Mouse (Mus musculus): ENCODE measurements around the gene Me3.
"Not testable (repeated sequence)": the region's sequence is repeated elsewhere in the genome, so short reads cannot be mapped to it uniquely, and the experiment has no call there.

Me3 gene

GRCm38 (mm10) chr7:89730514-89730913 lies 98.3 kb downstream of the Me3 start:
- no peak for DNase-seq (ENCODE audit: low spot score in 2 of 2)

- DNase-seq (ENCODE audit: low spot score in 2 of 2) = not testable (repeated sequence)
Observed at GRCm38 (mm10) chr7:89731115-89731514, 98.9 kb downstream of the Me3 start.

GRCm38 (mm10) chr7:89748415-89748814 lies 116.2 kb downstream of the Me3 start:
- no peak for DNase-seq (ENCODE audit: low spot score in 2 of 2)

GRCm38 (mm10) chr7:89749183-89749582 lies 117.0 kb downstream of the Me3 start:
- no peak for DNase-seq (ENCODE audit: low spot score in 2 of 2)

- no peak for DNase-seq (ENCODE audit: low spot score in 2 of 2)
Observed at GRCm38 (mm10) chr7:89766678-89767508, 134.7 kb downstream of the Me3 start.

GRCm38 (mm10) chr7:89769106-89769896 lies 137.1 kb downstream of the Me3 start:
- DNase-seq (ENCODE audit: low spot score in 2 of 2) = no peak

- DNase-seq (ENCODE audit: low spot score in 2 of 2) = no peak
Observed at GRCm38 (mm10) chr7:89770021-89770420, 137.8 kb downstream of the Me3 start.

- no peak for DNase-seq (ENCODE audit: low spot score in 2 of 2)
Observed at GRCm38 (mm10) chr7:89772906-89773305, 140.7 kb downstream of the Me3 start.

- no peak for DNase-seq (ENCODE audit: low spot score in 2 of 2)
Observed at GRCm38 (mm10) chr7:89773352-89773921, 141.2 kb downstream of the Me3 start.

GRCm38 (mm10) chr7:89773926-89774325 lies 141.7 kb downstream of the Me3 start:
- no peak for DNase-seq (ENCODE audit: low spot score in 2 of 2)

- DNase-seq (ENCODE audit: low spot score in 2 of 2) = no peak
Observed at GRCm38 (mm10) chr7:89775848-89776247, 143.7 kb downstream of the Me3 start.

- DNase-seq (ENCODE audit: low spot score in 2 of 2) = no peak
Observed at GRCm38 (mm10) chr7:89781391-89781790, 149.2 kb downstream of the Me3 start.

- no peak for DNase-seq (ENCODE audit: low spot score in 2 of 2)
Observed at GRCm38 (mm10) chr7:89787735-89788134, 155.5 kb downstream of the Me3 start.

- no peak for DNase-seq (ENCODE audit: low spot score in 2 of 2)
Observed at GRCm38 (mm10) chr7:89792576-89792975, 160.4 kb downstream of the Me3 start.

- no peak for DNase-seq (ENCODE audit: low spot score in 2 of 2)
Observed at GRCm38 (mm10) chr7:89795366-89795765, 163.2 kb downstream of the Me3 start.

- DNase-seq (ENCODE audit: low spot score in 2 of 2) = no peak
Observed at GRCm38 (mm10) chr7:89796351-89796801, 164.2 kb downstream of the Me3 start.

- no peak for DNase-seq (ENCODE audit: low spot score in 2 of 2)
Observed at GRCm38 (mm10) chr7:89798358-89799020, 166.3 kb downstream of the Me3 start.

- no peak for DNase-seq (ENCODE audit: low spot score in 2 of 2)
Observed at GRCm38 (mm10) chr7:89802447-89802846, 170.3 kb downstream of the Me3 start.

GRCm38 (mm10) chr7:89803966-89804365 lies 171.8 kb downstream of the Me3 start:
- no peak for DNase-seq (ENCODE audit: low spot score in 2 of 2)

GRCm38 (mm10) chr7:89809400-89809799 lies 177.2 kb downstream of the Me3 start:
- no peak for DNase-seq (ENCODE audit: low spot score in 2 of 2)

- DNase-seq (ENCODE audit: low spot score in 2 of 2) = no peak
Observed at GRCm38 (mm10) chr7:89828436-89829065, 196.4 kb downstream of the Me3 start.
